Mouse (Mus musculus) stomach, postnatal 0 days (tissue): ENCODE results near the gene Cyp4a12a.
"Not testable (repeated sequence)": the region's sequence is repeated elsewhere in the genome, so short reads cannot be mapped to it uniquely, and the experiment has no call there.

Experiments
- CTCF ChIP-seq: IDR thresholded peaks from 2 replicates; pipeline ENCODE4 v1.5.1; 2016; ENCODE audit warnings: antibody characterized with exemption, low read depth, mild to moderate bottlenecking, moderate library complexity
- EP300 ChIP-seq: optimal IDR thresholded peaks from 2 replicates; pipeline ENCODE3; 2016; ENCODE audit warnings: antibody characterized with exemption

- not testable (repeated sequence) for TF ChIP-seq CTCF, EP300
These were observed 20.4 kb upstream of the Cyp4a12a start for GRCm38 (mm10) chr4:115278215-115278982.
